Mouse (Mus musculus): ENCODE measurements around the gene Chpt1.
"Not testable (repeated sequence)": the region's sequence is repeated elsewhere in the genome, so short reads cannot be mapped to it uniquely, and the experiment has no call there.

Chpt1 gene

DNA sequence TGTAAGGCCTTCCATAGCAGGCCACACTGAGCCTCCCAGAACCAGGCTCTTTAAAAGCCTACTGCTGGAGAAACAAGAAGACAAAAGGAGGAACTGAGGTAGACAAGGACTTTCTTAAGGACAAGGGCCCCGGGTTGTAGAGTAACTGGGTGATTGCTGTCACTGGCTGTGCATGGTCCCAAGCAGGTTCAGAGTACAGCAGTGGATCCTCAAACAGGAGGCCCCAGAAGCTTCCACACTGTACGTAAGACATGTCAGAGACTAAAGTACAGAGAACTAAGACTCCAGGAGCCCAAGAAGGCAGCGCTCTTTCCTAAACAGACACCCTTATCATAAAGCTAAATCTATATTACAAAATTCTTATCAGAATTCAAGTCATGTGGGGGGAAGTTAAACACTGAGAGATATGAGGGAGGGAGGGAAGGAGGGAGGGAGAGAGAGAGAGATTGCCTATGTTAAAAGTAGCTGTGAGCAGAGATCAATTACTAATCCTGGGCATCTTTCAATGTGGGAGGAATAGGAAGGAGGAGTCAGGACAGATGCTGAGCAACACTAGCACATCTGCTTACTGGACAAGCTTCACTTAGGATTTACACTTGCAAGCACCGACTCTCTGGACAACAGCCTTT lies 8.8 kb downstream of the Chpt1 start:
- no peak for DNase-seq (ENCODE audit: low spot score)

DNA sequence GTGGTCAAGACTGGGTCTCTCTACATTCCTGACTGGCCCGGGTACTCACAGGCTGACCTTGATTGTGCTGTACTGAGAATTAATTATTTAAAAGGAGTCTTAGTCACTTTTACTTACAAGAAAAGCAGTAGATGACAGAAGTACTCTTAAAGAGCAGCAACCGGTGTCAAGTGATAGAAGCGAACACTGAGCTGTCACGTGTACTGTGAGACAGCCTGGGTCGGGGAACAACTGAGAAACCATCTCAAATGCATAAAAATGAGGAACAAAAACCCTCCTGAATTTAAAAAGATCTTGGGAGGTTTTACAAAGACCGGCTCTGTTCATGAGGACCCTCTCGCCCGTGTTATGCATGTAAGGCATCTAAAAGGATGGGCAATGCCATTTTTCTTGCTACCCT lies 11.2 kb downstream of the Chpt1 start:
- DNase-seq (ENCODE audit: low spot score) = no peak

DNA sequence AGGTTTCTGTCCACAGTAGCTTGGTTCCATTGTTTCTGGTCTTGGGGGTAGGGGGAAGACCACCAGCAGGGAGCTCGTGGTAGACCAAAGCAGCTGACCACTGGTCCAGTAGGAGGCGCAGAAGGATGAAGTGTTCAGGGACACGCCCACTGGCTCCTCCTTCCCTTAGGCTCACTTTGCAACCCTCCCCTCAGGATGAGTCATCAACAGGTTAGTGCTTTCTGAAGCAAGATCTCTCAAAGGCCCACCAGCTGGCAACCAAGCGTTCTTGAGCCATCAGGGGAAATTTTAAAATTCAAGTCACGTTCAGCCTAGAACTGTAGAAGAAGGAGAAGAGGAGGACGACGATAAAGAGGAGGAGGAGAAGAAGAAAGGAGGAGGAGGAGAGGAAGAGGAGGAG lies 12.2 kb downstream of the Chpt1 start:
- no peak for DNase-seq (ENCODE audit: low spot score)

DNA sequence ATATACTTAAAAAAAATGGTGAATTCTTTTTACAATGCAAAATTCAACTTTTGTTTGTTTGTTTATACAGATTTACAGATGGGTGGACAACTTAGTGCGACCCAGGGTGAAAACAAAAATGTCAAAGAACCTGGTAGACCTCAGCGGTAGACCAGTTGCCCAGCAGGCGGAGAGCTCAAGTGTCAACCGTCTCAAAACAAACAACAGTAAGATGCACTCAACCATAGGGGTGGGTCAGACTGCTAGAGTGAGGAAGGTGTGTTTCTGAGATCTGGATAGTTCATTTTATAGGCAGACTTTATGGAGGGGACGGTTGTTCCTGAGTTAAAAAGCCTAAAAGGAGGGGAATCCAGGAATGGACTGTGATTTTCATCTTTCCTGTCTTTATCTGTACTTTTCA lies 15.2 kb downstream of the Chpt1 start:
- DNase-seq (ENCODE audit: low spot score) = no peak

DNA sequence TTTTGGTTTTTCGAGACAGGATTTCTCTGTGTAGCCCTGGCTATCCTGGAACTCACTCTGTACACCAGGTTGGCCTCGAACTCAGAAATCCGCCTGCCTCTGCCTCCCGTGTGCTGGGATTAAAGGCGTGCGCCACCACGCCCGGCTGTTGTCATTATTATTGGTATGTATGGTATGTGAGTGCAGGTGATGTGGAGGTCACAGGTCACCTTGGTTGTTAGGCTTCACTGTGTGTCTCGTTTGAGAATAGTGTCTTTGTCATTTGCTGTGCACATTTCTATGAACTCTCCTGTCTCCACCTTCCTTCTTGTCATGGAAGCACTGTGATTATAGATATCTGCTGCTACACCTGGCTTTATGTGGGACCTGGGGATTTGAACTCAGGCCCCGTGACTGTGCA lies 21.0 kb downstream of the Chpt1 start:
- not testable (repeated sequence) for DNase-seq (ENCODE audit: low spot score)

DNA sequence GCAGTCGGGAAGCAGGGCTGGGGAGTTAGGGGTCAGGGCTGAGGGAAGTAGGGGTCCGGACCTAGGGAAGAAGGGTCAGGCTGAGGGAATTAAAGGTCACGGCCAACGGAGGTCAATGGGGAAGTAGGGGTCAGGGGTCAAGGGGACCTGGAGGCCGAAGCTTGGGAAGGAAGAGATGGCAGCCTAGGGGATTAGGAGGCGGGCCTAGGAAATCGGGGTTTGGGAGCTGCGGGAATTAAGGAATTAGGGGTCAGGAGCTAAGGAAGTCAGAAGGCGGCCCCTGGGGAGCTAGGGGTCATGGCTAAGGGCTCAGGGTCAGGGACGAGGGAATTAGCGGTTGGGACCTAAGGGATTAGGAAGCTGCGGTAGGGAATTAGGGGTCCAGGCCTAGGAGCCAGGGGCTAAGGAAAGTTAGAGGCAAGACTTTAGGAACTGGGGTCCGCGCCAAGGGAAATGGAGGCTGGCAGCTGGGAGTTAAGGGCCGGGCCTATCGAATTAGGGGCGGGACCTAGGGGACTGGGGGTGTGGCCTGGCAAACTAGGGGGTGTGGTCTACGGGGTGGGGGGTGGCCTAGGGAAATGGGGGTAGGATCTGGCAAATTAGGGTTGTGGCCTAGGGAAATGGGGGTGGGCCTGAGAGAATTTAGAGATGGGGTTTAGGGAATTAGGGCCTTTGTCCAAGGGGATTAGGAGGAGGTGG lies 43.6 kb downstream of the Chpt1 start:
- DNase-seq (ENCODE audit: low spot score) = no peak

DNA sequence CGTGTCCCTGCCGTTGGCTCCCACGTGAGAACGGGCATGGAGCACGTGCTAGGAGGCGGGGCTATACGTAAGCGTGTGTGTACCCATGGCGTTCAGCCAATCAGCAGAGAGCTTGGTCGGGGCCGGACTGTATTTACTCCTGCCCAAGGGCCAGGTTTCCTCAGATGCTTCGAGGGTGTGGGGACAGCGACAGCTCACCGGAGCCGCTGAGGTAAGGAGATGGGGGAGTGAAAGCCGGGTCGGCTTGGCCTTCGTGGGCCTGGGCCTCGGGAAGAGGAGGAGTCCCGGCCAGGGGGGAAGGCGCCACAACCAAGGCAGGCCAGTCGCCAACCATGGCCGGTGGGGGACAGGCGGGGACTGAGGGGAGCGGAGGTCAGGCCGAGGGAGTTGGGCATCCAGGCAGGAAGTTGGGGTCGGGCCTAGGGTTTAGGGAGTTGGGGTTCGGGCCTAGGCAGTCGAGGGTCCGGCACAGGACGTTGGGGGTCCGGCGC lies 44.3 kb downstream of the Chpt1 start, which contains the start of gene Sycp3:
Sycp3 (plus strand) TSS at position 68 of the 491 bp plus-strand sequence.
- DNase-seq (ENCODE audit: low spot score) = no peak

DNA sequence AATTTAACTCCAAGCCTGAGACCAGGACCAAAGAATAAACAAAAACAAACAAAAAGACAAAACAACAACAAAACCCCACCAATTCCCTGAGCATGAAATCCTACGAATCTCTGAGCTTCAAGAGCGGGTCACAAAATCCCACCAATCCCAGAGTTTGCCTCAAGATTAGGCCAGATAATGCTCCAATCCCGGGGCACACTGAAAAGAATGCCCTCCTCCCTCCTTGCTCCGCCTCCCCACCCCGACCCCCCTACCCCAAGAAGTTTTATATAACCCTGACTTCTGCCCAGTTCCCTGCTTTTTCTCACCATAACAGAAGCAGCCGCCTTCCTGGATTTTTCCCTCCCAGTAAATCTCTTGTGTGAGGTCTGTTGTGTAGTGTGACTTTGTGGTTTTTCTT lies 46.1 kb downstream of the Chpt1 start:
- no peak for DNase-seq (ENCODE audit: low spot score)

DNA sequence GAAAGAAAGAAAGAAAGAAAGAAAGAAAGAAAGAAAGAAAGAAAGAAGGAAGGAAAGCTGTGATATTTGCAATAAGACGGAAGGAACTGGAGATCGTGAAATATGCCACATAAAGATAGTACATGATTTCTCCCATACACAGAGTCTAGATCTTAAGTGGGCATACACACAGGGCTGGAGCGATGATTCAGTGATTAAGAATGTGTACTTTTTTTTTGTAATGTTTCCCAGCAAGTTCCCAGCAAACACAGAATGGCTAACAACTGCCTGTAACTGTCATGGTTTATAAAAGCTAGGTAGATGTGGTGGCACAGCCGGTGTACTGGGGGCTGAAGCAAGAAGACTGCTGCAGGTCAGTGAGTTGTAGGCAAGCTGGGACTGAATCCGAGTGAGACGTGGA lies 51.9 kb downstream of the Chpt1 start:
- no peak for DNase-seq (ENCODE audit: low spot score)

DNA sequence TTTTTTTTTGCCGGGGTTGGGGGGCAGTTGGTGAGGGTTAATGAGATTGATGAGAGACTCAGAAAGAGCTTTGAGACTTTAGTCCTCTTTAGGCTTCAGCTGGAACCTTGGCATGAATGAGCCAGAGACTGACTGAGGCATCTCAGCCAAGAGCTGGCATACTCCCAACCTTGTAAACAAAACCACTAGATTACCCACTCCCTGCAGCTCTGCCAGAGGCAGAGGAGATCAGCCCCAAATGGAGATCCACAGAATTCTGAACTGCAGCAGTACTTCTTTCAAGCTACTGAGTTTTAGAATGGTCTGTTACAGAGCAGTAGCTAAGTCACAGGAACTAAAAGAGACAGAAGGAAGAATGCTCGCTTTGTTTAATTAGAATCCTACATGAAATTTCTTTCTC lies 52.7 kb downstream of the Chpt1 start:
- peak; percentile 19 for DNase-seq (ENCODE audit: low spot score)

DNA sequence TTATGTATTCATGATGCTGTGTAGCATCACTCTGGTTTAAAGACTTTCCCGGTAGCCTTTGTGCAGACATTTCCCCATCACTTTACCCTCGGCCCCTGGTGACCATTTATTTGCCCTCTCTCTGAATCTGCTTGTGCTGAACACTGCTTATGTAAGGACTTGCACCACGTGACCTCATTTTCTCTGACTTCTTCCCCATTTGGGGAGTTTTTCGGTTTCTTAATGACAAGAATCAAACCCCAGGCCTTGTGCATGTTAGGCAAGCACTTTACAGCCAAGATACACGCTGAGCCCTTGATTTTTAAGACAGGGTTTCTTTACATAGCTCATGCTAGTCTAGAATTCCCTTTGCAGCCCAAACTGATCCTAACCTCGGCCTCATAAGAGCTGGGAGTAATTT lies 62.6 kb downstream of the Chpt1 start:
- no peak for DNase-seq (ENCODE audit: low spot score)

DNA sequence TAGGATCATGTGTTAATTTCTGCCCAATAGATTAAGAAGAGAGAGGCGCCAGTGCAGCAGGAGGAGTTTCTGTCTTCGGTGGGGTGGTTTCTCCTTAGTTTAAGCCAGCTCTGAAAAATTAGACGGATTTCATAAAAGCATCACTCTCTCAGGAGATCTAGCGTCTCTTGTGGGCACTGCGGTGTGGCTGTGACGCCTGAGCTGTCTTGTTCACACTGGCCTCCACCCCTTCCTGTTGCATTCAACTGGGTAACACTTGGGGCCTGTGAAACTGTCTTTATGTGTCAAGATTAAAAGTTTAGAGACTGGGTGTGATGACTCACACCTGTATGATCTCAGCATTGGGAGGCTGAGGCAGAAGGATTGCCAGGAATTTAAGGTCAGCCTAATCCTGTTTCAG lies 75.9 kb downstream of the Chpt1 start:
- DNase-seq (ENCODE audit: low spot score) = no peak

DNA sequence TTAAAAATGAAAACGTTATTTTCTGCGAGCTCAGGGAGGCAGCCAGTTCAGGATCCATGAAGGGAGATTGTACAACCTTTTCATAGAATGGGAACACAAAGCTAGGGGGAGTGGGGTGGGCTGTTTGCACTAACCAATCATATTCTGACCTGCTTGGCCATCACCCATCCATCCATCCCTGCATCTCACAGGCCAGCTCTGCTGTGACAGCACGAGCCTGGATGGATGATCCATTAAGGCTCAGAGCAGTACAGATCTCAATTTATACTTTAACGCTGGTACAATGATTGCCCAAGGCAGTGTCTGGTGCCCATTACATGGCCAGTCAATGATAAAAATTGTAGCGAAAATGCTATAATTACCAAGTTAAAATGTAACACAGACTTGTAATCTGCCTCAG lies 77.0 kb downstream of the Chpt1 start:
- no peak for DNase-seq (ENCODE audit: low spot score)

DNA sequence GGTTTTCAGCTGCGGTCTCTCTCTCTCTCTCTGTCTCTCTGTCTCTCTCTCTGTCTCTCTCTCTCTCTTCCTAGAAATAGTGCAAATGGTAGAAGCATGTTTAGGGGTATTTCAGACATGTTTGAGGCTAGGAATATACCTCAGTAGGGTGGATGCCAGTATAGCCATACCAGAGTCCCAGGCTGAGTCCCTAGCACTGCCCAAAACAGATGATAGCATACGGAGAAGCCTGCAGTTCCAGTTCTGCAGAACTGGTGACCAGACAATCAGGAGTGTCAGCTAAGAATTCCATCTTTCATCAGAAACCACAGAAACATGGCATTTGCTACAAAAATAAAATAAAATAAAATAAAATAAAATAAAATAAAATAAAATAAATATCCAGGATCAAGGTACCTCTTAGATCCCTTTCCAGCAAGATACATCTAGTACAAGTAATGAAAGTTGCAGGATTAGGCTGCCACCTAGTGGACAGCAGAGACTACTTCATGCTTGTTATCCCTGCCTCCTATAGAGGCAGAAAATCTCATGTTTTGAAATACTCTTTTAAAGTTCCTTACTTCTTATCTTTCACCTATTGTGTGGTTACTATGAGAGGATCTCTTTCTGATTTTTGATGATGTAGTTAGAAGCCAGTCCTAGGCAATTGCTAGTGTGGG lies 77.6 kb downstream of the Chpt1 start:
- peak; percentile 35 for DNase-seq (ENCODE audit: low spot score)

DNA sequence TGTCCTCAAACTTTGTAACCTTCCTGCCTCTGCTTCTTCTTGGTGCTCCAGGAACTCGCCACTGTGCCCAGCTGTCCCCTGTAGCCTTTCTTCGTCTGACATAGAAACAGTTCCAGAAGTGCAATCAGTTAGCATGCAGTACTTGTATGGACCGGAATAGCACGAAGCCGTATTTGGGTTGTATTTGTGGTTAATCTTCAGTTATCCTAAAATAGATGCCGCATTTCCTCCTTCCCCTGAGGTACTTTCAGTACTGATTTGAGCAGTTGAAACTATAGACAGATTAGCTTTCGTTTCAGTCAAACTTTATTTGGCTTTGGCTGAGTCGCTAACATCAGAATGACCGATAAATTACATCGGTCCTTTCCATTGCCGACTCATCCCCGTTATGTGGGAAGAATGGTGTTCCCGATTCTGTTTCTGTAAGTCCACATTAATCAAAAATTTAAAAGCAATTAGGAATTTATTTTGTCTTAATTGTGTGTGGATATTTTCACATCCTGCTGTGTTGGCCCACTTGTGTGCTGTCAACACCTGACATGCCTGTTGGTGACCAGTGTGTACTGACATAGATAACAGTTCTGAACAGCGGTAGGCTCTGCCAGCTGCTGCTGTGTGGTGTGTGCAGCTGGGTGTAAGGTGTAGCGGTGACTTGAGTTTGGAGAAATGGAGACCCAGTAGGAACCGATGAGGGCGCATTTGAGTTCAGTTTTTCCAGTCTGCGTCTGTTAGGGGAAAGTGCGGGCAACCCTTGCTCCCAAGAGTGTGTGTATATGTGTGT lies 83.0 kb downstream of the Chpt1 start:
- DNase-seq (ENCODE audit: low spot score) = no peak

DNA sequence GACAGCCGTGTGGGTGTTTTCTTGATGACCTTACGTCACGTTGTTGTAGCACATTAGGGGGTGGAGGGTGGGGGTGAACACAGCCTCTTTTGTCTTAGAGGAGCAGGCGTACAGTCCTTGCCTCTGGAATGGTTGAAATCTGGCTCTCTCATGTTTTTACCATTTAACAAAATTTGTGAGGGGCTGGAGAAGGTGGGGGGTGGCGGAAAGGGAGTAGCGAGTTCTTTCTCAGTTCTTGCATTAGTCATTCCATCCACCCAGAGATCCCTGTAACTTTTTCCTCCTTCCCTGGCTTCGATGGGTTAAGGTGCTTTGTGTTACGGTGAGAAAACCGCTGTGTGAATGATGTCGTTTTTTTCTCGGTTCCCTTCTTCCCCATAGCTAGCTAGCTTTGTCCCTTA lies 83.7 kb downstream of the Chpt1 start:
- DNase-seq (ENCODE audit: low spot score) = no peak

DNA sequence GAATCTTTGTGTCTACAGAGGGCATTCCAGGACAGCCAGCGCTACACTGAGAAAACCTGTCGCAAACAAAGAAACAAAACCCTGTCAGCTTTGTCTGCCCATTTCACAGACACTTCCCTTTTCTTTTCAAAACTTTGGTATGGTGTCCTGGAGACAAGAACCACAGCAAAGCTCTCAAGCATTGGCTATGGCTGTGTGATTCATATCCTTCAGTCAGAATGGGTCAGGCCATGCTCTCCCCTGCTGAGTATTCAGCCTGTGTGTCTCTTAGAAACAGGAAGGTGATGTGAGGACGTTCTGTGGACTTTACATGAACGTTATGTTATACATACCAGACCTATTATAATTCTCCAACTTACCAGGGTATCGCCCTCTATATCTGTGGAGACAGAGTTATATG lies 86.2 kb downstream of the Chpt1 start:
- no peak for DNase-seq (ENCODE audit: low spot score)

DNA sequence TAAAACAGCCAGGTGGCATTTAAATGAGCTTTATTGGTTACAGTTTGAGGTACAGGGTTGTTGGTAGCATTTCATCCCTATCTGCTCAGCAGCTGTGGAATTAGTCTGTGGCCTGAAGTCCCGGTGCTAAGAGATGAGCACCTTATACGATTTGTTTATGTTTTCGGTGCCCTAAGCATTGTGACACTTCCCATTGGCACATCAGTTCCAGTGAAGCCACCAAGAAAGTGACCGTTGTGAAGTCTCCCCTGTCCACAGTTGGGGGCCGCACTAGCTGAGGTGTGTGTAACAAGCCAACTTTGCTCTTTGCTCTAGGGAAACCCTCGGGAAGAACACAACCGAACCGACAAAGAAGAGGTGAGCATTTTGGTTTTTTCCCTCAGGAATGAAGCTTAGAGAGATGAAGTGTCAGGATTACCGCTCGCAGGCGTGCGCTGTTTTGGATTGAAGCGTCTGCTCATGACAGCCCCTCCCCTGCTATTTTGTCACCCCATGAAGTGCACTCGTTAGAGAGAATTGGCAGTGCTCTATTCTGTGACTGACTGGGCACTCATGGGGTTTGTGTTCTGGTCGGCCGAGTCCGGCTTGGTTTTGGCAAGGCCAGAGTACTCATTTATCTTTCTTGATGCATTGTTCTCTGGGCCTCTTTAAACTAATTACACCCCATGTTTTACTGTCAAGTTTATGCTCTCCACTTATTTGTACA lies 91.4 kb downstream of the Chpt1 start:
- no peak for DNase-seq (ENCODE audit: low spot score)

DNA sequence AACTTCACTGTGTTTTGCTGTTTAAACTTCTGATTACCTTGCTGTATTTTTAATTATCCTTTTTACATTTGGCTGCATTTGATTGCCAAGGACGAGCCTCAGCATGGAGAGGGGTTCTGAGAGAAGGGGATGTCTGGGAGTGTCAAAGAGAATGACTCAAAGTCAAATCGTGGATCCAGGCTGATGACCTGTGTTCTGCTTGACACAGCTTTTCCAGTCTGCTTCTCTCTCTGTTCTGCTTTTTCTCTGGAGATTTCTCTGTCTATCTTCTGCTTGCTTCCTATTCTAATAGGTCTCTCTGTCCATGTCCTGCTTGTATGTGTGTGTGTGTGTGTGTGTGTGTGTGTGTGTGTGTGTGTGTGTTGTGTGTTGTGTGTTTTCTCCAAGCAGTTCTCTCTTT lies 94.1 kb downstream of the Chpt1 start:
- no peak for DNase-seq (ENCODE audit: low spot score)

DNA sequence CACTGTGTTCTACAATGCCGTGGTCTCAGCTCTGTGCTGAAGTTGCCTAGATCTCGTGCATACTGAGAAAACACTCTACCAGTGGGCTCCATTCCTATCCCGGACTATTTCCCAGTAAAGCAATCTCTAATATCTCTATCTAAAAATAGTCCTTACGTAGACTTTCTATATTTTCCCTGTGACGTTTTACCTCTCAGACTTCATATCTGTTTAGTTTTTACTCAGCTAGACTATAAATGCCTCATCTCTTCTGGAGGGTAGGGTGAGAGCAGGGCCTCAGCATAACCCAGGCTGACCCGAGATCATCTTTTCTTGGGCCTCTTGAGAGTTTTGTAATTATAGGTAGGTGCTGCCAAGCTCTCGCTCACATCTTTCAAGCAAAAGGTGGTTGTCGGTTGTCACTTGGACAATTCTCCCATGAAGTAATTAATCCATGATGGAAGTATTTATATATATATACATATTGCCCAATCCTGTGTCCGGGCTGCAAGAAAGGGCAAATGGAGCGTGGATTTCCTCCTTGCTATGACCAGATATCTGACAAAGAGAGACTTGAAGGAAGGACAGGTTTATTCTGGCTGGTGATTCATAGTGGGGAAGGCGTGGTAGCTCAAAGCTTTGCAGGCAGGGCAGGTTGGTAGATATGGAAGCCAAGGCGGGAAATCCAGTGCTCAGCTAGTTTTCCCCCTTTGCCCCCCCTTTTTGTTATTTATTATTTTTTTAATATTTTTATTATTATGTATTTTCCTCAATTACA lies 95.8 kb downstream of the Chpt1 start:
- DNase-seq (ENCODE audit: low spot score) = no peak

DNA sequence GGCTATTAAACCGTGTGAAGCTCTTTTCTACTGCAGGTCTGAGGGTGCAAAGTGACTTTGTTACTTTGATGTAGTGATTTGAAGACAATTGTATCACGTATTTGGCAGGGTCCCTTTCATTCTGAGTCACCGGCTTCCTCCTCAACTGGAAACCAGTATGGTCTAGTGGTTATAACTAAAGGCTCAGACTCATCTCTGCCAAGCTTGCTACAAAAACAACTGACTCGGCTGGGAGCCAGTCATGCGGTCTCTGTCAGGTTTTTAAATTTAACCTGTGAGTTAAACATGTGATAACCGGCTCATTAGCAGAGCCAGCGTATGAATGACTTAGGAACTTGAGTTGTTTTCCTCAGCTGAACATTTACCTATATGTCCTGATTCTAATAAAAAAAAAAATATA lies 98.1 kb downstream of the Chpt1 start:
- no peak for DNase-seq (ENCODE audit: low spot score)
